Comparison of ENCODE assay signal across 8 mouse cellular contexts in genomic region chr13:31808116-31808803, GRCm38 (mm10). TPM values are rescaled to one million over a fixed set of nuclear protein-coding genes. Genes with fewer than 3 reads are reported as not detected.
DNase-seq lines count a peak whose midpoint lies in the region; ATAC-seq and TF ChIP-seq lines count a peak whose summit lies in the region.

No protein-coding gene starts in this region.

- no peak for ATAC-seq in heart, embryonic 13.5 days (ENCODE audit: extremely low read depth, insufficient number of reproducible peaks, low FRiP score, low TSS enrichment)
- peak; percentile 38 for ATAC-seq in megakaryocyte progenitor cell, adult 5-6 weeks (replicated peaks; ENCODE audit: poor library complexity)

- H3K9ac ChIP-seq in heart, embryonic 13.5 days: peak overlapping the region; percentile 89

- intact Hi-C loops in left cerebral cortex, postnatal 25 days (cut with DNase I): loop anchor here (5.0 kb wide), 1 partner anchor 181 kb away; the partner anchor contains the start of gene Foxf2

- DNase-seq in lung, adult 2 months: peak; percentile 40
- no peak for DNase-seq in lung, postnatal 25 days (ENCODE audit: low spot score)
- peak; percentile 76 for DNase-seq in kidney, postnatal 10 days
- peak; percentile 46 for DNase-seq in thymus, postnatal 14 days
- DNase-seq in left cerebral cortex, postnatal 25 days (ENCODE audit: low spot score in 2 of 2): no peak

- H3K4me2 ChIP-seq in heart, embryonic 13.5 days: peak overlapping the region; percentile 84

- H3K27ac ChIP-seq in bone marrow, adult 2 months (ENCODE audit: control insufficient read depth, insufficient read depth, low read depth, low read length, poor library complexity): peak overlapping the region; percentile 55; the same call in 1 of the 2 replicates
- peak overlapping the region; percentile 97 for H3K27ac ChIP-seq in heart, embryonic 13.5 days (replicated peaks)

- H3K4me1 ChIP-seq in lung, adult 2 months (ENCODE audit: control insufficient read depth, insufficient read depth, low read length): peaks cover 9% of the 10 kb centered on the region
- peaks cover 2% of the 10 kb centered on the region; the same call in 1 of the 2 replicates for H3K4me1 ChIP-seq in bone marrow, adult 2 months (ENCODE audit: control insufficient read depth, insufficient read depth, low read length)
- peaks cover 36% of the 10 kb centered on the region for H3K4me1 ChIP-seq in heart, embryonic 13.5 days

- no peak for TF ChIP-seq POLR2A in lung, adult 2 months (IDR thresholded peaks at IDR 0.05; ENCODE audit: borderline replicate concordance, extremely low read depth, low read depth, low read length)
- TF ChIP-seq POLR2A in bone marrow, adult 2 months (IDR thresholded peaks at IDR 0.05; ENCODE audit: borderline replicate concordance, control insufficient read depth, low read depth, low read length): no peak

- TF ChIP-seq CTCF in lung, adult 2 months (IDR thresholded peaks at IDR 0.05; ENCODE audit: insufficient read depth, low read length): no peak
- no peak for TF ChIP-seq CTCF in bone marrow, adult 2 months (IDR thresholded peaks at IDR 0.05; ENCODE audit: control insufficient read depth, insufficient read depth, low read length)

- H3K27me3 ChIP-seq in heart, embryonic 13.5 days (replicated peaks): peaks cover 76% of the 10 kb centered on the region

- H3K36me3 ChIP-seq in heart, embryonic 13.5 days: no peaks in the 10 kb centered on the region; the same call in 1 of the 2 replicates

- 2% methylated on average over 72 of the region's 73 CpGs for WGBS in lung, adult 2 months
- 1% methylated on average over 68 of the region's 73 CpGs for WGBS in bone marrow, adult 2 months
- under 1% methylated on average over 73 of the region's 73 CpGs for WGBS in heart, embryonic 13.5 days

- H3K9me3 ChIP-seq in heart, embryonic 13.5 days: no peaks in the 10 kb centered on the region

- peak overlapping the region; percentile 62 for H3K4me3 ChIP-seq in lung, adult 2 months (replicated peaks; ENCODE audit: extremely low read depth, low read depth, low read length)
- peak overlapping the region; percentile 43 for H3K4me3 ChIP-seq in bone marrow, adult 2 months (replicated peaks; ENCODE audit: control insufficient read depth, low read depth, low read length)
- H3K4me3 ChIP-seq in heart, embryonic 13.5 days: peak overlapping the region; percentile 72

RNA-seq across cellular contexts. Expression of gene Foxc1, which starts 1.8 kb away (rescaled TPM):
- 1.4 and 1.9 TPM in 2 replicates for polyA plus RNA-seq in lung, adult 2 months (2012; rRNA removed)
- polyA plus RNA-seq in bone marrow, adult 2 months (2011; ENCODE audit: insufficient read depth, insufficient read length, low replicate concordance, missing spikeins): 2.5 and 3.8 TPM in 2 replicates
- polyA plus RNA-seq in heart, embryonic 13.5 days (2015; fragmentation: Nextera tagmentation; extraction: Ambion mirVana): 1.4 and 1.6 TPM in 2 replicates
- total RNA-seq in megakaryocyte progenitor cell, adult 5-6 weeks (2015): 0.02 TPM in 1 of 2 replicates, not detected in the other
- total RNA-seq in megakaryocyte progenitor cell, adult 5-6 weeks (2017): not detected in 2 replicates
- 1 to 10 TPM; 5.5 to 6.6 TPM for total RNA-seq in left cerebral cortex, postnatal 25 days (2021)

Comparison
In these comparisons a context has a peak if more than half of its experiments do, and no peak if none do; other contexts are left out.
1. DNase-seq: peak in lung, adult 2 months (single experiment), kidney, postnatal 10 days (single experiment) and thymus, postnatal 14 days (single experiment); none in lung, postnatal 25 days (single experiment) and left cerebral cortex, postnatal 25 days (0 of 2).
2. Peak in every context shown above with its lines, with median percentiles within 50 percentile points of each other: H3K4me3 ChIP-seq.